In genomic region chr9:58876946-58877625, GRCm38 (mm10) we compare ENCODE assay signal across 26 mouse cellular contexts. TPM values are rescaled to one million over a fixed set of nuclear protein-coding genes. Genes with fewer than 3 reads are reported as not detected.
A peak's percentile ranks its signal among the peaks of the same experiment; 100 is the strongest.
DNase-seq lines count a peak whose midpoint lies in the region; ATAC-seq and TF ChIP-seq lines count a peak whose summit lies in the region.
"Had no signal": no experiment of that assay in that cellular context is flagged by ENCODE, and none has a peak within 500 bp of the region (broad histone marks: within the 10 kb centered on the region; RNA-seq: fewer than 3 reads in every experiment).

No protein-coding gene starts in this region.

- H3K9me3 ChIP-seq in intestine, postnatal 0 days (ENCODE audit: control insufficient read depth) = no peaks in the 10 kb centered on the region
- H3K9me3 ChIP-seq: embryonic facial prominence, embryonic 15.5 days; forebrain, embryonic 10.5 days; forebrain, embryonic 15.5 days; heart, embryonic 10.5 days; hindbrain, embryonic 13.5 days; intestine, embryonic 15.5 days had no signal

- WGBS in intestine, postnatal 0 days = 91% methylated on average over 6 of the region's 6 CpGs

- ATAC-seq in intestine, postnatal 0 days = no peak
- ATAC-seq: forebrain, embryonic 15.5 days; intestine, embryonic 15.5 days had no signal

- no peak overlapping the region for H3K4me2 ChIP-seq in intestine, postnatal 0 days (replicated peaks; ENCODE audit: low read depth)
- H3K4me2 ChIP-seq: embryonic facial prominence, embryonic 15.5 days; forebrain, embryonic 15.5 days; hindbrain, embryonic 13.5 days; intestine, embryonic 15.5 days had no signal

- TF ChIP-seq CTCF in intestine, postnatal 0 days (IDR thresholded peaks at IDR 0.05; ENCODE audit: low read depth) = no peak

- no peaks in the 10 kb centered on the region for H3K4me1 ChIP-seq in intestine, postnatal 0 days (replicated peaks; ENCODE audit: control insufficient read depth, insufficient read depth, low read length)
- H3K4me1 ChIP-seq: embryonic facial prominence, embryonic 15.5 days; forebrain, embryonic 10.5 days; forebrain, embryonic 15.5 days; heart, embryonic 10.5 days; hindbrain, embryonic 13.5 days; intestine, embryonic 15.5 days had no signal

- no peak overlapping the region for H3K9ac ChIP-seq in intestine, postnatal 0 days (ENCODE audit: low read depth, low read length)
- H3K9ac ChIP-seq: embryonic facial prominence, embryonic 15.5 days; forebrain, embryonic 15.5 days; hindbrain, embryonic 13.5 days; intestine, embryonic 15.5 days had no signal

- no peak overlapping the region for H3K27ac ChIP-seq in intestine, postnatal 0 days (ENCODE audit: low read depth, low read length)
- H3K27ac ChIP-seq: embryonic facial prominence, embryonic 15.5 days; forebrain, embryonic 10.5 days; forebrain, embryonic 15.5 days; gastrocnemius, adult 2 months; heart, embryonic 10.5 days; hindbrain, embryonic 13.5 days; intestine, embryonic 15.5 days had no signal

- H3K27me3 ChIP-seq in intestine, postnatal 0 days (replicated peaks; ENCODE audit: control insufficient read depth, insufficient read depth, low read length) = no peaks in the 10 kb centered on the region
- H3K27me3 ChIP-seq: embryonic facial prominence, embryonic 15.5 days; forebrain, embryonic 15.5 days; hindbrain, embryonic 13.5 days; intestine, embryonic 15.5 days had no signal

- H3K4me3 ChIP-seq in intestine, postnatal 0 days (ENCODE audit: low read depth, low read length) = no peak overlapping the region
- H3K4me3 ChIP-seq: embryonic facial prominence, embryonic 15.5 days; erythroblast, embryonic 14.5 days; forebrain, embryonic 10.5 days; forebrain, embryonic 15.5 days; gastrocnemius, adult 2 months; heart, embryonic 10.5 days; hindbrain, embryonic 13.5 days; intestine, embryonic 15.5 days had no signal

- intact Hi-C loops in heart, postnatal 10 days (cut with DNase I) = no loop called here

- H3K36me3 ChIP-seq in intestine, postnatal 0 days (ENCODE audit: control insufficient read depth, insufficient read depth) = peaks cover 16% of the 10 kb centered on the region

- DNase-seq in heart, adult 11 months = peak; percentile 81
- DNase-seq in heart, postnatal 10 days = no peak
- DNase-seq in cerebellum, adult 18-20 months = peak; percentile 78 to 88
- peak; percentile 89 for DNase-seq in cerebellum, adult 9-11 months
- DNase-seq in cerebellum, postnatal 36 days = peak; percentile 76
- no peak for DNase-seq in c-Kit-positive CD71-positive TER-119-positive erythroid progenitor cells, embryonic 14.5 days (ENCODE audit: low spot score)
- no peak for DNase-seq in frontal cortex, postnatal 14 days (ENCODE audit: low spot score in 2 of 2)
- DNase-seq: adrenal gland, postnatal 14 days; embryo, embryonic 11 days; gastrocnemius, adult 2 months; gastrocnemius, postnatal 25 days; heart, adult 18-20 months; heart, postnatal 14 days; kidney, adult 2 months had no signal

RNA-seq across cellular contexts. Expression of gene Hcn4, which starts 53.9 kb away (rescaled TPM):
- total RNA-seq in heart, postnatal 10 days (2021) = 1 to 10 TPM; 4.3 to 5.5 TPM
- polyA plus RNA-seq in intestine, postnatal 0 days (2015; fragmentation: Nextera tagmentation; extraction: Ambion mirVana) = 0.27 TPM in 2 replicates
- total RNA-seq: common myeloid progenitor, adult 5-6 weeks; hematopoietic stem cell, adult 5-6 weeks; MEL had no signal
- polyA plus RNA-seq: C2C12; erythroblast, embryonic 14.5 days had no signal

Comparison
In these comparisons a context has a peak if more than half of its experiments do, and no peak if none do; other contexts are left out.
1. DNase-seq: peak in heart, adult 11 months (single experiment), cerebellum, adult 18-20 months (2 of 2), cerebellum, adult 9-11 months (single experiment) and cerebellum, postnatal 36 days (2 of 2); none in heart, postnatal 10 days (0 of 2), c-Kit-positive CD71-positive TER-119-positive erythroid progenitor cells, embryonic 14.5 days (single experiment) and frontal cortex, postnatal 14 days (0 of 2).